Mouse (Mus musculus) monocyte, adult 5-6 weeks (primary cell): ENCODE data around the gene Arntl. TPM values are rescaled to one million over a fixed set of nuclear protein-coding genes. Genes with fewer than 3 reads are reported as not detected.

Source experiments
- total RNA-seq: library from RNA; stranded (forward); fragments of 200-1000, 200-491, 200-594 nt; gene quantifications from 3 replicates; pipeline ENCODE4 v1.2.3, GENCODE M21; 2017

Gene Arntl
- total RNA-seq, 1 experiment from 2014 or later = 17.3 TPM

Other genes starting within 250 kb of the Arntl start
- gene Btbd10, start 161.9 kb downstream of the Arntl start, total RNA-seq = 35.7 to 44.4 TPM (median 35.9 TPM) in 3 replicates
- gene Pth, start 181.1 kb downstream of the Arntl start, total RNA-seq = not detected in 3 replicates